Mouse (Mus musculus): ENCODE results near the gene Tcp11x2. TPM values are rescaled to one million over a fixed set of nuclear protein-coding genes. Genes with fewer than 3 reads are reported as not detected.
A peak's percentile ranks its signal among the peaks of the same experiment; 100 is the strongest.

Tcp11x2 gene
- not detected for polyA plus RNA-seq (2021)

DNA sequence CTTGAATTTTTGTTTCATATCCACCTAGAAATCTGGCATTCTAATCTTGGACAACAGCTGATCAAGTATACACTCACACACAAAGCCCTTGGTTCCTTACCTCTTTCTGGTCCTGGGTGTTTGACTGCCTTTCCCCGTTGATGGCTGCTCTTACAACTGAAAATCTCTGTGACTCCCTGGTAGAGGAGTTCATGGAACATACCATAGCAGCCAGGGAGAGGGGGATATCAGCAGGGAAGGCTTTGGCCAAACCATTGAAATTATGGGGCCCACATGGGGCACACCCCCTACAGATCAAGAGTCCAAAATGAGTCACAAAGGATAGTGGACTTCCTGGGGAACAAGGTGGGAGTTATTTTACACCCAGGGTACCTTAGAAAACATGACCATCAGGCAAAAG, at the start of gene Tcp11x2:
Gene Tcp11x2, minus strand, starts transcription at position 158 of the 400 bp plus-strand sequence.
- no peak for ATAC-seq
- H3K27me3 ChIP-seq: peaks cover 45% of the 10 kb centered on the region
- in situ Hi-C loops (cut with MboI; ENCODE audit: low pct_unique_long_range_greater_than_20kb): no loop called here
- DNase-seq (ENCODE audit: low read depth, low spot score): no peak
- TF ChIP-seq CTCF (IDR thresholded peaks at IDR 0.05): no peak
- ChIA-PET POLR2A (no interaction called here), CTCF (no interaction called here)

DNA sequence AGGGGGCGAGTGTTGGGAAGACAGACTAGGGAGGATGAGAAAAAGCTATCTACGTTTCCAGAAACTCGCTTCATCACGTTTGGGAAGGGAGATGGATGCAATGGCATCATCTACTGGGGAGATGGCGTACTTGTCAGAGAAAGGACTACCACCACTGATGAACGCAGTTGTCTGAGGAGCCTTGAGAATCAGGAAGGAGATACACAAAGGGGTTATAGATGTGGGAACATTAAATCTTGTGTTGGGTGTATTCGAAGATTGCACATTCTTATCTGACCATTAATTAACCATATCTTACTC, 49.4 kb upstream of the Tcp11x2 start:
- CTCF ChIA-PET: no interaction called here
- in situ Hi-C loops (cut with MboI; ENCODE audit: low pct_unique_long_range_greater_than_20kb): no loop called here
- TF ChIP-seq CTCF (IDR thresholded peaks at IDR 0.05): no peak
- DNase-seq (ENCODE audit: low read depth, low spot score): no peak
- POLR2A ChIA-PET: interaction anchor here (0.7 kb wide), 1 partner anchor 84 kb away, joined by 3 read pairs; no protein-coding TSS in a partner anchor
- peak; percentile 51 for ATAC-seq
- peaks cover 8% of the 10 kb centered on the region for H3K27me3 ChIP-seq

DNA sequence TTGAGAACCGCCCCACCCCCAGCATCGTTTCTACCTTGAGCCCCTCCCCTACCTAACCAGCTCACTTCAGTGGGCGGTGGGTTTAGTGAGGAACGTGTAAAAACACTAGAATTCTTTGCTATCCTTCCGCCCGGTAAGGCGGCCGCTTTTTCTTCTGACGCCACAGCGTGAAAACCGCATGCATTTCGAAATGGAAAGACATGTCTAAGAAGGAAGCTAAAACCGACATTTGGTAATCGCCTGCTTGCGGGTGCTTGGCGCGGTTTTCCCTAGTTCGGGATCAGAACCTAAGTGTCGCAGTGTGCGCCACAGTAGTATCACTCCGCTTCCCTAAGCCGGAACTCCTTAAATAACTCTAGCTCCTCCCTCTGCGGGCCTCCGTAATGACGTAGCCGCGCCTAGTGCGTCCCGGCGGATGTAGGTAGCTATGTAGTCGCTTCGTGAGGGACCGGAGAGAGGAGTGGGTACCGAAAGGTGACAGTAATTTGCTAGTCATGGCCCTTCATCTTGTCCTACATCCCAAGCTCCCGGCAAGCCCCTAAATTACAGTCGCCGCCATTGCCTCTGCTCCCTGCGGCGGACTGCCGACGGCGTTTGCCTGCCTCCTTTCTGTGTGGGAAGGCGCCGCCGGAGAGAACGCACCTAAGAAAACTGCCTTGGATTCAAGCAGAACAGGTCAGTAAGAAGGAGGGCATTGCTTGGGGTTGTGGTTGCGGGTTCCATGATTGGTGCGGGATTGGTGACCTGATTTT, 48.9 kb upstream of the Tcp11x2 start, which contains the start of the genes Armcx5 and Gprasp1:
Gene Armcx5, plus strand, starts transcription at position 430 of the 752 bp plus-strand sequence.
Gene Gprasp1, plus strand, starts transcription at position 430 of the 752 bp plus-strand sequence.
- POLR2A ChIA-PET: no interaction called here
- in situ Hi-C loops (cut with MboI; ENCODE audit: low pct_unique_long_range_greater_than_20kb): no loop called here

GRCm38 (mm10) chrX:135738730-135739520, 45.3 kb upstream of the Tcp11x2 start:
- ChIA-PET CTCF (interaction anchor here (1.5 kb wide), 1 partner anchor 14 kb away, joined by 4 read pairs; no protein-coding TSS in a partner anchor), POLR2A (no interaction called here)
- no peak for TF ChIP-seq CTCF (IDR thresholded peaks at IDR 0.05)
- H3K27me3 ChIP-seq: peaks cover 22% of the 10 kb centered on the region
- ATAC-seq: no peak
- in situ Hi-C loops (cut with MboI; ENCODE audit: low pct_unique_long_range_greater_than_20kb): no loop called here
- DNase-seq (ENCODE audit: low read depth, low spot score): no peak

More for the DNA sequence above, 48.9 kb upstream of the Tcp11x2 start, which contains the start of the genes Armcx5 and Gprasp1:
- CTCF ChIA-PET: interaction anchor here (0.5 kb wide), 1 partner anchor 126 kb away, joined by 3 read pairs; no protein-coding TSS in a partner anchor
- H3K27me3 ChIP-seq: peaks cover 10% of the 10 kb centered on the region
- ATAC-seq (peak; percentile 94), DNase-seq (ENCODE audit: low read depth, low spot score) (peak; percentile 51)
- no peak for TF ChIP-seq CTCF (IDR thresholded peaks at IDR 0.05)

DNA sequence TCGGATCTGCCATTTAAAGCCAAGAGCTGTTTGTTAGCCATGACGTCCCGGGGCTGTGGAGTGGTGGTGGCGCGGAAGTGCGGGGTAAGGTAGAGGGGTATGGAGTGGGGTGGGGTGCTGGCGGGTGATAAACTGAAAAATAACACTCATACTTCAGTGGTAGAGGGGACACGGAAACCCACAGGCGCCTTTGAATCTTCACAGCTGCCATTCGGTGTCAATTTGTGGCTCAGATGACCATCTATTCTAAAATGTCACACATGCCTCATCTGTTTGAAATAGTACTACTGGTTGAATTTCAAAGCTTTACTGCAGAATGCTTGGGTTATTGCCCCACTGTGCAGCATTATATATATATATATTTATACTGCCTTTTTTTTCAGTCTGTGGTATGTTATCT, 31.6 kb upstream of the Tcp11x2 start, which contains the start of gene Tmsb15a:
Gene Tmsb15a, minus strand, starts transcription at position 101 of the 400 bp plus-strand sequence.
- CTCF ChIA-PET: no interaction called here
- POLR2A ChIA-PET: no interaction called here
- in situ Hi-C loops (cut with MboI; ENCODE audit: low pct_unique_long_range_greater_than_20kb): no loop called here
- DNase-seq (ENCODE audit: low read depth, low spot score) (no peak), ATAC-seq (no peak)
- no peak for TF ChIP-seq CTCF (IDR thresholded peaks at IDR 0.05)
- H3K27me3 ChIP-seq: peaks cover 21% of the 10 kb centered on the region

DNA sequence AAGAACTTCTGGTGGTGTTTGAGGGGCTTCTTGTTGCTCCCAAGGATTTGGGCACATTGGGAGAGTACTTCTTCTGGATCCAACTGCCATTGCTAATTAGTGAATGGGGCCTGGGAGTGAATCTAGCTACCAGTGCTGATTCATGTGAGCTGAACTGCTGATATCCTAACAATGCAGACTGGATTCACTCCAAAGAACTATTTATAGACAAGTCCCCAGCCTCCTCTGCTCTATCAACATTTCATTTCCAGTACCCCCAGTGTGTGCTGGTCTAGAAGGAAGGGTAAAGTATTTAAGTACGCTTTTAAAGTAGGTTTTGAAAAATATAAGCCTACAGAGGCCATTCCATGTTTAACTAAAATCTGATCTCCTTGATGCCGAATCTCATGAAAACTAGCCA, 19.3 kb upstream of the Tcp11x2 start:
- in situ Hi-C loops (cut with MboI; ENCODE audit: low pct_unique_long_range_greater_than_20kb): no loop called here
- TF ChIP-seq CTCF (IDR thresholded peaks at IDR 0.05): no peak
- H3K27me3 ChIP-seq: peaks cover 22% of the 10 kb centered on the region
- ChIA-PET CTCF (no interaction called here), POLR2A (no interaction called here)
- no peak for ATAC-seq
- DNase-seq (ENCODE audit: low read depth, low spot score): no peak

- no peak for ATAC-seq
- in situ Hi-C loops (cut with MboI; ENCODE audit: low pct_unique_long_range_greater_than_20kb): no loop called here
- ChIA-PET CTCF (no interaction called here), POLR2A (no interaction called here)
- no peak for DNase-seq (ENCODE audit: low read depth, low spot score)
- TF ChIP-seq CTCF (IDR thresholded peaks at IDR 0.05): no peak
- H3K27me3 ChIP-seq: peaks cover 34% of the 10 kb centered on the region
Measured at GRCm38 (mm10) chrX:135704349-135704748, 10.8 kb upstream of the Tcp11x2 start.

DNA sequence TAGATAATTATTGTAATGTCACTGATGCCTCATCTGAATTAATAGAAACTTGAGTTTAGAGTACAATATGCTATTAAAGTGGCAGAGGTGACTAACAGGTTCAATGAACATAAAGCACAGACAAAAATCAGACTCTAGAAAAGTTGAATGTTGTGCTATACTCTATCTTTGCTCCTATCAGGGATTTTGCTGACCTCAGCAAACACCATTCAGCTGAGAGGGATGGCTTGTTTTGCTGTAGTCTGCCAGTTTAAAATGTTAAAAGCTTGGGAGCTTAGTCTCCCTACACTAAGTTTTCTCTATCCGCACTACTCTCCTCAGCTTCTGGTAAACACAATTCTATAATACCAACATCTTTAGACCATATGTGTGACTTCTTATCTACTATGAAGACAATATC, 9.5 kb upstream of the Tcp11x2 start:
- ATAC-seq (no peak), DNase-seq (ENCODE audit: low read depth, low spot score) (no peak)
- TF ChIP-seq CTCF (IDR thresholded peaks at IDR 0.05): no peak
- peaks cover 34% of the 10 kb centered on the region for H3K27me3 ChIP-seq
- in situ Hi-C loops (cut with MboI; ENCODE audit: low pct_unique_long_range_greater_than_20kb): no loop called here
- CTCF ChIA-PET: no interaction called here
- POLR2A ChIA-PET: no interaction called here

DNA sequence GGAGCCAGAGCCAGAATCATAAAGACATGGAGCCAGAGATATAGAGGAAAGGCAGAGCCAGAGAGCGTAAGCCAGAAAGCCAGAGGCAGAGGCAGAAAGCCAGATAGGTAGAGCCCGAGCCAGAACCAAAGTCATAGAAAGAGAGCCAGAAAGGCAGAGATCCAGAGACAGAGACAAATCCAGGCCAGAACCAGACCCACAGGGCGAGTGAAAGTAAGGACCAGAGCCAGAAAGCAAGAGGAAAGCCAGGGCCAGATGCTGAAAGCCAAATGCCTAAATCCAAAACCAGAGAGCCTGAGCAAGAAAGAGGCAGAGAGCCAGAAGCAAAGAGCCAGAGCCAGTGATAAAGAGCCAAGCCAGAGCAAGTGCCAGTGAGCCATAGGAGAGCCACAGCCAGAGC, 5.8 kb downstream of the Tcp11x2 start:
- H3K27me3 ChIP-seq: peaks cover 9% of the 10 kb centered on the region
- CTCF ChIA-PET: no interaction called here
- ATAC-seq (no peak), DNase-seq (ENCODE audit: low read depth, low spot score) (no peak)
- TF ChIP-seq CTCF (IDR thresholded peaks at IDR 0.05): no peak
- in situ Hi-C loops (cut with MboI; ENCODE audit: low pct_unique_long_range_greater_than_20kb): no loop called here
- POLR2A ChIA-PET: no interaction called here

DNA sequence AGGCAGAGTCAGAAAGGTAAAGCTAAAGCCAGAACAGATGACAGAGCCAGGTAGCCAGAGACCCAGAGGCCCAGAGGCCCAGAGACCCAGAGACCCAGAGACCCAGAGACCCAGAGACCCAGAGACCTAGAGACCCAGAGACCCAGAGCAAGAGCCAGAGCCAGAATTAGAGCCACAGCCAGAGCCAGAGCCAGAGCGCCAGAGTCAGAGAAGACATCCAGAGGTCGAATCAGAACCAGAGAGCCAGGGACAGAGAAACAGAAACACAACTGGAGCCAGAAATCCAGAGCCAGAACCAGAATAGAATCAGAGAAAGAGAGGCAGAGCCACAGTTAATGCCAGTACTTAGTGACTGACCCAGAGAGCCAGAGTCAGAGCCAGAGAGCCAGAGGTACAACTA, 11.7 kb downstream of the Tcp11x2 start:
- POLR2A ChIA-PET: no interaction called here
- no peaks in the 10 kb centered on the region for H3K27me3 ChIP-seq
- no peak for TF ChIP-seq CTCF (IDR thresholded peaks at IDR 0.05)
- in situ Hi-C loops (cut with MboI; ENCODE audit: low pct_unique_long_range_greater_than_20kb): no loop called here
- DNase-seq (ENCODE audit: low read depth, low spot score) (no peak), ATAC-seq (no peak)
- CTCF ChIA-PET: no interaction called here

GRCm38 (mm10) chrX:135652173-135652772, 41.3 kb downstream of the Tcp11x2 start:
- peaks cover 12% of the 10 kb centered on the region for H3K27me3 ChIP-seq
- peak; percentile 41 for TF ChIP-seq CTCF (IDR thresholded peaks at IDR 0.05)
- ChIA-PET POLR2A (no interaction called here), CTCF (no interaction called here)
- ATAC-seq (no peak), DNase-seq (ENCODE audit: low read depth, low spot score) (no peak)
- in situ Hi-C loops (cut with MboI; ENCODE audit: low pct_unique_long_range_greater_than_20kb): no loop called here
